Mouse (Mus musculus) lung, postnatal 14 days (tissue): ENCODE results near the gene Fstl1.

Source experiments
- DNase-seq: peaks from one replicate; pipeline ENCODE4 v3.0.0; 2021

The Fstl1 gene

GRCm38 (mm10) chr16:37871112-37871715 is 94.5 kb downstream of the Fstl1 start:
- peak; percentile 26 for DNase-seq

DNA sequence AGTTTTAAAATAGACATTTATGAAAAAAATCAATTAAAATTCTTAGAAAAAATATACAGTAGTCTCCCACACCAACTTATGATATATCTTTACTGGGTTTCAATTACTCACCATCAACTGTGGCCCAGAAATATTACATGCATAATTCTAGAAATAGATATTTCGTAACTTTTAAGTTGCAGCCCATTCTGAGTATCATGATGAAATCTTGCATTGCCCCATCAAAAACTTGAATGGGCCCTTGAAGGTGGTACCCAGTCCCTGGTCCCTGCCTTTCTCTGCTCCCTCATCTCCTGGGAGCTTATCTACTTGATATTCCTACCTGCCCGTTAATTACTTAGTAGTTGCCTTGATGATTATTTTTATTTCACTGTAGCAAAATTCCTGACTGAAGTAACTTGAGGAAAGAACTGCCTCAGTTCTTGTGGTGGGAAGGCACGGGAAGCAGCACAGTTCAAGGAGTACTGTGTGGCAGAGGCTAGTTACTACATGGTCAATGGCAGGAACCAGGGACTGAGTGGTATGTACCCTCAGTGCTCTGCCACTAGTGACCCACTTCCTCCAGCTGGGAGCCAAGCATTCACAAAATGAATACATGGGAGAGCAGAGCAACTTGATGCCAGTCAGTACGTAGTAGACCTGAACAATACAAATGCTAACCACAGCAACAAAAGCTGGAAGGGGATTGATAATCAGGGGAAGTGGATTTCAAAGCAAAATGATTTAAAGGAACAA is 98.0 kb downstream of the Fstl1 start:
- peak; percentile 24 for DNase-seq

GRCm38 (mm10) chr16:37877406-37877805 is 100.7 kb downstream of the Fstl1 start:
- no peak for DNase-seq

DNA sequence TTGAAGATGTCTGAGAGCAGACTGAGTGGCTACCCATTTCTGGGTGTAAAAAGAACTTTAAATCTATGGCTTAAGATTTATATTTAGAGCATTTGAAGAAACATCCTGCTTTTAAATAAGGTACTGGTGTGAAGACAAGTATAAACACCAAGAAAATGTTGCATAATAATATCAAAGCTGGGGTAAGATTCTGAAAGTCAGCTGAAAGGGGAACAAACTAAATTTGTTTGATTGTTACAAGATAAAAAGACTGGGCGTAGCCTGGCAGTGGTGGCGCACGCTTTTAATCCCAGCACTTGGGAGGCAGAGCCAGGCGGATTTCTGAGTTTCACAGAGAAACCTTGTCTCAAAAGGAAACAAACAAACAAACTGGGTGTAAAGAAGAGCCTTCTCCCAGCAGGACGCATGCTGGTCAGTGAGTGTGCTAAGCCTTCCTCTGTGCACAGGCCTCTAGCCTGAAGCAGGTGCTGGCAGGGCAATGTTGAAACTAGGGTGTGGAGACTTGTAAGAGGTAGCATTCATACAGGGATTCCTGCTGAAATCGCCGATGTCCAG is 102.4 kb downstream of the Fstl1 start:
- DNase-seq, result no peak

DNA sequence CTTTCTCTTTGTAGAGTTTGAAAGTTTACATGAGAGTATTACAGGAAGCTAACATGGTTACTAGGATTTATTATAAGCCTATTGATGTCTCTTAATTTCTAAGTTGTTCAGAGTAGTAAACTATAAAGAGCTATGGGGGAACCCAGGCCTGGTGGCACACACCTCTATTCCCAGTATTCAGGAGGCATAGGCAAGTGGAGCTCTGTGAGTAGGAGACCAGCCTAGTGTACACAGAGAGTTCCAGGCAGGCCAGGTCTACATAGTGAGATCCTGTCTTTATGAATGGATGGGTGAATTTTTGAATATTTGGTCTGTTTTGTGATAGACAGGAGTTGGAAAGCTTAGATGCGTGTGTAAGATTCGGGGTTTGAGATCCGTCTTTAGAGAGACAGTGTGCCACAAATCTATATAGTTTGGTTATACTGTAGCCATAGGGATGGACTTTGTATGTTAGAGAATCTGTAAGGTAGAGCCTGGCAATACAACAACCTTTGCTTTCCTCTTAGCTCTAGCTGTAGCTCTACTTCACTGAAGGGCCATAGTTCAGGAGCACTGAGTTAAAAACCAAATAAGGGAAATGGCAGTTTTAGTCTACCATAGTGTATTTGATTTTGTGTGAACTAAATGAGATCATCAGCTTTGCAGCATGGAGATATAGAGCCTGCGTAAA is 103.2 kb downstream of the Fstl1 start:
- no peak for DNase-seq

DNA sequence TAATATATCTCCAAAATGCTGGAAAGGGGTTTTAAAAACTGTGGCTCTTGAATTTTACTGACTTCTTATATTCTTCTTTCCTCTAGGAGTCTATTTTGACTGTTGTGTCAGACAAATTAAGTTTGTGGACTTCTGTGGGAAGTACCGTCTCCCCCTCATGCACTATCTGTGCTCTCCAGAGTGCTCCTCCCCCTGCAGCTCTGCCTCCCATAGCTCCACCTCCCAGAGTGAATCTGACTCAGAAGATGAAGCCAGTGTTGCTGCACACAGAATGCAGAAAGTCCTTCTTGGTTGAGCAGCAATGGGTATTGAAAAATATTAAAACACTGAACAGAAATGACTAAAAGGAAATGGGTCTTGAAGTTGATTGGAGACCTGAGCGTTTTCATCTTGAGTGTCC is 104.5 kb downstream of the Fstl1 start:
- no peak for DNase-seq
